Mouse (Mus musculus) layer of hippocampus, adult 8-10 months (tissue): ENCODE measurements at regions not wholly inside any gene's neighbourhood (a gene's known extent, or its start where the extent isn't known, plus 50 kb on each side); places are given as distances from the start of the nearest gene placed in this dataset.

Experiments
- DNase-seq, 2 experiments: peaks; one replicate each; pipeline ENCODE4 v3.0.0; 2022; ENCODE audit warnings: low spot score in 2 of 2

- no peak for DNase-seq
Measured at GRCm38 (mm10) chr8:9048116-9048515, 357.8 kb upstream of the Arglu1 start.

GRCm38 (mm10) chr8:9042835-9043792 lies 352.8 kb upstream of the Arglu1 start:
- DNase-seq = no peak

GRCm38 (mm10) chr8:9029156-9029555 lies 338.8 kb upstream of the Arglu1 start:
- no peak for DNase-seq

DNA sequence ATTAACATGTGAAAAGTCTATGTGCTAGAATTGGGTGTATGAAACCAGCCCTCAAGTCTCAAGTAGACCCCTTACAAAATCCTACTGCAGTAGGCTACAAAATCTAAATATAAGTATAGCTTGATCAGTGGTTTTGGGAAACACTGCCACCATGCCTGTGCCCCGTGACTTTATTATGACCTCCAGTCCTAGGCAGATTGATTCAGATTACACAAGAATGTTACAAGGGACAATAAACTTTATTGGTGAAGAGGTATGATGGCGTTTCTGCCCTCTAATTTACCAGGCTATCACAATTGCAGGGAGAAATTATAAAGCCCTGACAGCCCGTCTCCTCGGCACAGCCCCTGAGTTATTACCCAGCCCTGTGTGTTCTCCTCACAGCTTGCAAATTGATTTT lies 337.4 kb upstream of the Arglu1 start:
- no peak for DNase-seq

GRCm38 (mm10) chr8:9025872-9026271 lies 335.6 kb upstream of the Arglu1 start:
- no peak for DNase-seq

DNA sequence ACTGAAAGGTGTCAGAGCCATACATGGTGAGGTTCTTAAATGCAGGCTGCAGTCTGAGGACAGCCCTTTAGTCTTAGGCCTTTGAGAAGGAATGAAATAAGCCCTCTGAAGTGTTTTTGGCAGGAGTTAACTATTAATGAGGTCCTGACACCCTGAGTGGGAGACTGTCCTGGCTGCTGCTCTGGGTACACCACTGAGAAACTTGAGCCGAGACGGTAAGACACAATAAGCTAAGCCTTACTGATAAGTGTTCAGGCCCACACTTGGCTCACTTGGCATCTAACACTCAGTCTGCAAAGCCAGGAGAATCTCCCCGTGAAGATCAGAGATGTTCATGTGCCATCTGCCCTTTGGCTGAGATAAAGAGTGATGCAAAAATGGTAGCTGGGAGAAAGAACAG lies 335.1 kb upstream of the Arglu1 start:
- no peak for DNase-seq

DNA sequence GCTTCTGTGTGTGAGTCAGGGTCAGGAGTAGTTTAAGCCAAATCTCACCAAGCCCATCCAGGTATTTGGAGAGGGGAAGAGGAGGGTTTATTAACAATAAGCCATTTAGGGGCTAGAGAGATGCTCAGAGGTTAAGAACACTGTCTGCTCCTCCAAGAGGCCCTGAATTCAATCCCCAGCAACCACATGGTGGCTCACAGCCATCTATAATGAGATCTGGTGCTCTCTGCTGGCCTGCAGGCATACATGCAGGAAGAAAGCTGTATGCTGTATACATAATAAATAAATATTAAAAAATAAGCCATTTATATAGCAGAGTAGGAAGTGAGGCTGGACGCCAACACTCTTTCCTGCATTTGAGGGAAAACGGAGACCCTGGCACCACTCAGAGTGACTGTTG lies 330.4 kb upstream of the Arglu1 start:
- DNase-seq = no peak

GRCm38 (mm10) chr8:9020180-9020579 lies 329.9 kb upstream of the Arglu1 start:
- no peak for DNase-seq

GRCm38 (mm10) chr8:9011785-9012510 lies 321.6 kb upstream of the Arglu1 start:
- no peak for DNase-seq

DNA sequence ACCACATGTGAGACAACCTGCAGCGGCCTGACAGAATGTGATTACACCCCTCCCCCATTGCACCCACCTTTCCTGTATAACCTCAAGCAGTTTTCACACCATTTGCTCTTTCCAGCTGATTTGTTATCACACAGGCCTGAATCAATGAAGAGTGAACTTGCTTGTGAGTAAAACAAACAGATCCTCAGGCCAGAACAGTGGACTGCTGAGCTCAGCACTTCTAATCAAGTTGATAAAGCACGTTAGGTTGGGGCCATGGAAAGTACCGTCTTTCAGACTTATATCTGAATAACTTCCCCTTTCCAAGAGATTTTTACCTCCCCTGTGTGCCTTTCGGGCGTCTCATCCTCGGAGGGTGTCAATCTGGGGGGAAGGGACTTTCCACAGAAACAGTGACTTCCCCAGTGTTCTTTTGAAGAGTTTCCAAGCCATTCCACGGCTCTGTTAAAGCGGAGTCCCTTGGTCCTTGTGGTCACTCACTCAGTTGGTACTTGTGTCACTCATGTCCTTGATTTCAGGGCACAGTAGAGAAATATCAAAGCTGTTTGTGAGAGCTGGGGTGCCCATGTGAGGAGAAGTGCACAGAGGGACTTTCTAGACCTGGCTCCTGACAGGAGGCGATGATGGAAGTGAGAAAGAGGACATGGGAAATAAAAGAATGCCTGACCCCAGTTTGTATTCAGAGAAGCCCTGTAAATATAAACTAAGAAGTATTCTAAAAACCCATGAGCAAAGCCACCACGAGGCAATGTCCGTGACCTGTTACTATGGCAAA lies 317.9 kb upstream of the Arglu1 start:
- DNase-seq = no peak

- no peak for DNase-seq
Measured at GRCm38 (mm10) chr8:8999914-9000313, 309.6 kb upstream of the Arglu1 start.

- no peak for DNase-seq
Measured at GRCm38 (mm10) chr8:8997621-8998020, 307.3 kb upstream of the Arglu1 start.

DNA sequence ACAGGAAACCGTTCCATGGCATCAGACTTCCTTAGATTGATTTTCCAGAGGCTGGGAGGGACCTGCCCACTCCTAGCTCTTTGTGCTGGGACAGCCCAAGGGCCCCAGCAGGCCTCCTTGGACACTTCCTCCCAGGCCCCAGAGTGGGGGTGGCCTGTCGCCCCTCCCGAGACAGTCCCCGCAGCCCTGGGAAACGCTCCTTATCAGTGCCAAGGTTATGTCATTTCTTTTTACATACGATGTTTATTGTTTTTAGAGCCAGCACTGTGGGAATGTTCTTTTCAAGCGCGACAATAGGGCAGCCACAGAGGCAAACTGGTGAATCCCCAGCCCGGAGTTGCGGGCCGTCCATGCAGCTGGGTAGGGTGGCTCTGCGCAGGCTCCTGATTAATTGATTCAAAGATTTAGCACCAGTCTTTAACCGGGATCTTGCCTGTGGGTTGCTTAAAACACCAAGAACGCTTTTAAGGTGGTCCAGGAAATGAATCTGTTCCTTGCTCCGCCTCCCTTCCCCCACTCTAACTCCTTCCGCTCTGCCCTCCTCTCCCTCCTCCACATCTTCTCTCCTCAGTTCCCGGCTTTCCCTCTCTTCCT lies 304.4 kb upstream of the Arglu1 start:
- DNase-seq = peak in 1 of 2 experiments; percentile 11

GRCm38 (mm10) chr8:8994008-8994407 lies 303.7 kb upstream of the Arglu1 start:
- no peak for DNase-seq

GRCm38 (mm10) chr8:8992461-8993032 lies 302.2 kb upstream of the Arglu1 start:
- DNase-seq = peak; percentile 63 to 83

DNA sequence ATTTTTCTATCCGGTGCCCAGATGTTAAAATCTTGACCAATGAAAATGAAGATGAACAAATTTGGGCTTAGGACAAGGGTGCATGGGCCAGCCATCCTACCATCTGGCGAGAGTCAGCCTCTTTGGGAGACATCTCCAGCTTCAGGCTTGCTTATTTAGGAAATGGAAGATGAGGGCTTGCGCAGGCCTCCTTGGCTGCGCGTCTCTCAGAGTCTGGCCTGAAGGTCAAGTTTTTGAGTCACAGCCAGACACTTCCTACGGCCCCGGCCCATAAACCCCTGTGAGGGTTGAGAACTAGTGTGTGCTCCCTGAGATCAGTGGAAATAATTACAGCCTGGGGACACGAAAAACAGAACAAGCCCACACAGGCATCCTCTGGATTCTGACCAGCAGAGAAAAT lies 300.7 kb upstream of the Arglu1 start:
- DNase-seq = no peak

DNA sequence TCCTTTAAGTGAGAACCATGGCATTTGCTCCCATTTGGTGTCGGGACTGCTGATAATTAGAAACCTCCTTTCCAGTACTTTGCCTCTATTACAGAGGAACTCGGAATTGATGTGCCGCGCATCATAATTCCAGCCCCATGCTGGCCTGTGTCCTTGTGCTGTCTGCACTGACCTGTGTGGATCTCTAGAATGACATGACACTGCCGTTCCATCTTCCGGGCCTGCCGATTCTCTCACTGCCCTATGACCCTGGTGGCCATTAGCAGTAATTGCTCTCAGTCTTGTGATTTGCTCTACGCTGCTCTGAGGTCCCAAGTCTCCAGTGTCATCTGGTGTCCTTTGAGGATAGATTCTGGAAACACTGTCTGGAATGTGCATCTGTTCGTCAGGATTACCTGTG lies 295.7 kb upstream of the Arglu1 start:
- no peak for DNase-seq

GRCm38 (mm10) chr8:8985395-8985794 lies 295.1 kb upstream of the Arglu1 start:
- DNase-seq = no peak

GRCm38 (mm10) chr8:8984829-8985251 lies 294.5 kb upstream of the Arglu1 start:
- DNase-seq = peak in 1 of 2 experiments; percentile 14

- DNase-seq = no peak
Measured at GRCm38 (mm10) chr8:8984159-8984828, 294.0 kb upstream of the Arglu1 start.
